Mouse (Mus musculus): ENCODE measurements at regions not wholly inside any gene's neighbourhood (a gene's known extent, or its start where the extent isn't known, plus 50 kb on each side); places are given as distances from the start of the nearest gene placed in this dataset.
A peak's percentile ranks its signal among the peaks of the same experiment; 100 is the strongest.

GRCm38 (mm10) chr6:141141016-141141415 is 108.1 kb upstream of the Pde3a start:
- DNase-seq: no peak

GRCm38 (mm10) chr6:141148417-141149169 is 100.5 kb upstream of the Pde3a start:
- DNase-seq: no peak

GRCm38 (mm10) chr6:141149170-141149917 is 99.7 kb upstream of the Pde3a start:
- no peak for DNase-seq

GRCm38 (mm10) chr6:141159326-141159725 is 89.7 kb upstream of the Pde3a start:
- no peak for DNase-seq

- DNase-seq: no peak
These were observed 87.3 kb upstream of the Pde3a start for GRCm38 (mm10) chr6:141161626-141162233.

- no peak for DNase-seq
These were observed 81.8 kb upstream of the Pde3a start for GRCm38 (mm10) chr6:141167270-141167669.

GRCm38 (mm10) chr6:141168356-141168755 is 80.7 kb upstream of the Pde3a start:
- no peak for DNase-seq

GRCm38 (mm10) chr6:141183782-141184181 is 65.3 kb upstream of the Pde3a start:
- no peak for DNase-seq

- DNase-seq: no peak
These were observed 61.0 kb upstream of the Pde3a start for GRCm38 (mm10) chr6:141188036-141188435.

GRCm38 (mm10) chr6:141189093-141189492 is 60.0 kb upstream of the Pde3a start:
- DNase-seq: no peak

GRCm38 (mm10) chr6:141189701-141190100 is 59.4 kb upstream of the Pde3a start:
- DNase-seq: peak; percentile 38

GRCm38 (mm10) chr6:141190383-141190782 is 58.7 kb upstream of the Pde3a start:
- DNase-seq: peak; percentile 26

GRCm38 (mm10) chr6:141197501-141197900 is 51.6 kb upstream of the Pde3a start:
- DNase-seq: no peak

All from adrenal gland, postnatal 14 days (tissue).